Mouse (Mus musculus) midbrain, embryonic 10.5 days (tissue): Measurements from ENCODE around the gene Car5b. TPM values are rescaled to one million over a fixed set of nuclear protein-coding genes. Genes with fewer than 3 reads are reported as not detected.

Source experiments
- DNase-seq: peaks from one replicate; pipeline ENCODE4 v3.0.0-alpha.2; 2017; ENCODE audit warnings: low spot score
- H3K27ac ChIP-seq: fragments of 300-500 bp; sonication (generic); replicated peaks from 2 replicates; pipeline ENCODE4 v1.5.1; 2016; ENCODE audit warnings: mild to moderate bottlenecking
- H3K27me3 ChIP-seq: fragments of 300-500 bp; sonication (generic); 2 replicates; pipeline ENCODE4 v1.6.1; 2016; ENCODE audit warnings: low read depth, mild to moderate bottlenecking; ENCODE audit not compliant: poor library complexity, severe bottlenecking
- H3K36me3 ChIP-seq: fragments of 300-500 bp; sonication (generic); 2 replicates; pipeline ENCODE4 v1.6.1; 2016; ENCODE audit warnings: mild to moderate bottlenecking, moderate library complexity
- H3K4me1 ChIP-seq: fragments of 300-500 bp; sonication (generic); 2 replicates; pipeline ENCODE4 v1.6.1; 2016
- H3K4me3 ChIP-seq: fragments of 300-500 bp; sonication (generic); 2 replicates; pipeline ENCODE4 v1.5.1; 2016; ENCODE audit warnings: mild to moderate bottlenecking, moderate library complexity
- H3K9me3 ChIP-seq: fragments of 300-500 bp; sonication (generic); replicated peaks from 2 replicates; pipeline ENCODE4 v1.6.1; 2016; ENCODE audit warnings: mild to moderate bottlenecking
- WGBS: fragments of 180-500 bp; shearing (Covaris S2); methylation state at CpG from one replicate; pipeline ENCODE4 v1.1.7; 2016; 5-methylcytosine and 5-hydroxymethylcytosine counted together
- polyA plus RNA-seq: library from polyadenylated mRNA; unstranded; fragments of >200 nt; fragmentation: Nextera tagmentation; extraction: Ambion mirVana; gene quantifications from 2 replicates; pipeline ENCODE4 v1.2.1, GENCODE M21; 2016

The Car5b gene
- polyA plus RNA-seq = 0.42 and 0.46 TPM in 2 replicates

DNA sequence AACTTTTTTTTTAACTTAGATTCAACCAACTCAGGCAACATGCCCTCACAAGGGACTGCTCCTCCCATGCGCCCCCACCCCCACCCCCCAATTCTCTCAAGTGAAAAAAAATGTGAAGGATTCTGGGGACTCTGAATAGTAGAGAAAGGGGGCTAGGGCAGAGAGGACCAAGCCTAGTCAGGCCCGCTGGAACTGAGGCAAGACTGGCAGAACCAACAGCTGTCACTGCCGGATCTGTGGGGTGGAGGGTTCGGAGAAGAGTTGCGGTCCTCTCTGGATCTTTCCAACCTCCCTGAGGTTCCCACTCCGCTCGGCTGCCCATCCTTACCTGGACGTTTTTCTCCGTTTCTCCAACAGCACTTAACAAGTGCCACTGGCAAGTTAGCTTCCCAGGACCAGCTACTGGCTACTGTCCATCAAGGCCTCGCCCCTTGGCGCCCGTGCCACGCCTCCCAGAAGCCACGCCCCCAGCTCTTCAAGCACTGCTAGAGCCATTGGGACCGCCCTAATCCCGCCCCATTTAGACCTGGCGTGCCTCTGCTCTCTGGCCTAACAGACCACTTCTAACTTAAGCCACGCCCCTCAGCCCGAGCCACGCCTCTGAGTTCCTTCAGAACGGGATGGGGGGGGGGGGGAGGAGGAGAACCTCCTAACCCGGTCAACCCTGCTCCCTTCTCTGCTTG lies at the start of gene Car5b:
Car5b (minus strand) TSS at position 391 of the 683 bp plus-strand sequence.
- H3K27ac ChIP-seq = no peak within 1 kb of the TSS
- H3K4me3 ChIP-seq = peak within 1 kb of the TSS; percentile 50
- 18% methylated on average over 22 of the region's 22 CpGs for WGBS
- DNase-seq = peak; percentile 83
- H3K4me1 ChIP-seq = no peaks in the 10 kb centered on the region; the same call in 1 of the 2 replicates
- H3K27me3 ChIP-seq = peaks cover 90% of the 10 kb centered on the region
- no peaks in the 10 kb centered on the region for H3K9me3 ChIP-seq
- H3K36me3 ChIP-seq = no peaks in the 10 kb centered on the region

- Histone ChIP-seq H3K36me3 (peaks cover 25% of the 10 kb centered on the region), H3K4me3 (peak within 1 kb of the TSS; percentile 63), H3K9me3 (no peaks in the 10 kb centered on the region), H3K27ac (peak within 1 kb of the TSS; percentile 96), H3K4me1 (peaks cover 7% of the 10 kb centered on the region; the same call in 1 of the 2 replicates), H3K27me3 (peaks cover 79% of the 10 kb centered on the region)
- 22% methylated on average over 54 of the region's 54 CpGs for WGBS
- DNase-seq = peak; percentile 89
These were observed 48.4 kb upstream of the Car5b start, which contains the start of gene Siah1b for GRCm38 (mm10) chrX:164076040-164076775. Siah1b (minus strand) TSS chrX:164076493.

DNA sequence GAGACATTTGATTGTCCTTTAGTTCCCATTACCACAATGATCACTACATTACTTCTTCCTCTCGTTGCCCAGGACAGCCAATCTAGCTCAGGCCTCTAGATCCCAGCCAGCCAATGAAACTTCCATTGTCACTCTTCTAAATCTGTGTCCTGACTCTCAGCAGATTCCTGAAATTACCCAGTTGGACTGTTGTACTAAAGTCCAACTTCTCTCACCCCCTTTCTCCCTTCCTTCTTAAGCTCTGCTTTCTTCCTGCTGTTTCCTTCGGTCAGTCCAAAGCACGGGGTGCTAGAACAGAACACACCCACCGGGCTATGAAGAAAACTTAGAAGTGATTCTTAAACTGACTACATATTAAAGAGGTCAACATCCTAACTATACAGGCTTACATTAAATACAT lies 41.2 kb upstream of the Car5b start:
- no peak overlapping the region for H3K4me3 ChIP-seq
- no peaks in the 10 kb centered on the region for H3K9me3 ChIP-seq
- no peak overlapping the region for H3K27ac ChIP-seq
- peaks cover 28% of the 10 kb centered on the region for H3K36me3 ChIP-seq
- no peak for DNase-seq
- peaks cover 54% of the 10 kb centered on the region for H3K27me3 ChIP-seq
- no peaks in the 10 kb centered on the region for H3K4me1 ChIP-seq
- WGBS = 90% methylated on average over 4 of the region's 4 CpGs

- 19% methylated on average over 2 of the region's 2 CpGs for WGBS
- peaks cover 62% of the 10 kb centered on the region for H3K27me3 ChIP-seq
- H3K36me3 ChIP-seq = peaks cover 6% of the 10 kb centered on the region; the same call in 1 of the 2 replicates
- no peak overlapping the region for H3K4me3 ChIP-seq
- H3K9me3 ChIP-seq = no peaks in the 10 kb centered on the region
- peak; percentile 46 for DNase-seq
- H3K27ac ChIP-seq = no peak overlapping the region
- H3K4me1 ChIP-seq = no peaks in the 10 kb centered on the region
These were observed 38.4 kb upstream of the Car5b start for GRCm38 (mm10) chrX:164066185-164066584.

- H3K4me1 ChIP-seq = no peaks in the 10 kb centered on the region
- no peak overlapping the region for H3K4me3 ChIP-seq
- WGBS = 72% methylated on average over 4 of the region's 4 CpGs
- H3K27ac ChIP-seq = no peak overlapping the region
- no peaks in the 10 kb centered on the region for H3K9me3 ChIP-seq
- no peak for DNase-seq
- H3K36me3 ChIP-seq = no peaks in the 10 kb centered on the region
- H3K27me3 ChIP-seq = peaks cover 93% of the 10 kb centered on the region
These were observed 31.3 kb upstream of the Car5b start for GRCm38 (mm10) chrX:164059070-164059469.

- no peak for DNase-seq
- 94% methylated on average over 3 of the region's 3 CpGs for WGBS
- H3K4me3 ChIP-seq = no peak overlapping the region
- H3K36me3 ChIP-seq = no peaks in the 10 kb centered on the region
- H3K27ac ChIP-seq = no peak overlapping the region
- peaks cover 92% of the 10 kb centered on the region for H3K27me3 ChIP-seq
- H3K4me1 ChIP-seq = no peaks in the 10 kb centered on the region
- H3K9me3 ChIP-seq = no peaks in the 10 kb centered on the region
These were observed 30.7 kb upstream of the Car5b start for GRCm38 (mm10) chrX:164058523-164058922.

GRCm38 (mm10) chrX:164055726-164056125 lies 27.9 kb upstream of the Car5b start:
- Histone ChIP-seq H3K27me3 (peaks cover 67% of the 10 kb centered on the region), H3K27ac (no peak overlapping the region), H3K4me3 (no peak overlapping the region), H3K4me1 (no peaks in the 10 kb centered on the region), H3K9me3 (no peaks in the 10 kb centered on the region), H3K36me3 (no peaks in the 10 kb centered on the region)
- DNase-seq = no peak
- WGBS = 87% methylated on average over 4 of the region's 4 CpGs

- no peak for DNase-seq
- 92% methylated on average over 2 of the region's 2 CpGs for WGBS
- Histone ChIP-seq H3K4me3 (no peak overlapping the region), H3K36me3 (no peaks in the 10 kb centered on the region), H3K27me3 (peaks cover 59% of the 10 kb centered on the region), H3K4me1 (no peaks in the 10 kb centered on the region), H3K27ac (no peak overlapping the region), H3K9me3 (no peaks in the 10 kb centered on the region)
These were observed 18.9 kb upstream of the Car5b start for GRCm38 (mm10) chrX:164046736-164047135.

DNA sequence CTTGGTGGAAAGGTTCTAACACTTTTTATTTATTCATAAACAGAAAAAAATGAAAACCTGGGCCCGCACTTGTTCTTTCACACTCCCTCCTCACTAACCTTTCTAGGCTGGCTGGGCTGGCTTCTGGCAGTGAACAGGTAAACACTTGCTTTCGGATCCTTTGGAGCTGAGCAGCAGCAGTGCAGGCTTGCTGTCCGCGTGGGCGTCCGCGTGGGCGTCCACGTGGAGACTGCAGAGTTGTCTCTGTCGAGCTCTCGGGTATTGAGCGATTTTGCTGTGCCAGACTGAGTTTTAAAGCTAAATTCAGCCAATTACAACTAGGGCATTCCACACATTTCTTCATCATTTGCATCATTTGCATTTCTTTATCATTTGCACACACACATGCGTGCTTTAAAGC lies 14.3 kb upstream of the Car5b start:
- no peak overlapping the region for H3K27ac ChIP-seq
- no peaks in the 10 kb centered on the region for H3K4me1 ChIP-seq
- no peaks in the 10 kb centered on the region for H3K9me3 ChIP-seq
- H3K27me3 ChIP-seq = peaks cover 93% of the 10 kb centered on the region
- no peak overlapping the region for H3K4me3 ChIP-seq
- 74% methylated on average over 13 of the region's 13 CpGs for WGBS
- no peaks in the 10 kb centered on the region for H3K36me3 ChIP-seq
- no peak for DNase-seq

DNA sequence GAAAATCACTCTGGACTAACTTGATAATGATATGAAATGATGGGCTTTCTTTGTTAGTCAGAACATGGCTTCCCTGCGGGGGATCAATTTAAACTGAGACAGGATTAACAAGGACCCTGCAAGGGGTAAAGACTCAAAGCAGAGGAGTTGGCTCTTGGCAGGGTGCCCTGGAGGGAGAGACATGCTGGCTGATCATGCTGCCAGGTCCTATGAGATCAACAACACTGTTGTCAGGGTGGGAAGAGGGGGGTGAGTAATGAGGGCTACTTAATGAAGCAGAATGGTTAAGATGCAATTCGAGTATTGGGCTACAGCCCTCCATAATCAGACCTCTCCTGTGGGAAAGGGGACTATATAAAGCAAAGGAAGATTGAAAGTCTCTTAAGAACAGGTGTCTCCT lies 11.1 kb upstream of the Car5b start:
- Histone ChIP-seq H3K4me3 (no peak overlapping the region), H3K27me3 (peaks cover 94% of the 10 kb centered on the region), H3K36me3 (no peaks in the 10 kb centered on the region), H3K4me1 (no peaks in the 10 kb centered on the region), H3K9me3 (no peaks in the 10 kb centered on the region), H3K27ac (no peak overlapping the region)
- no peak for DNase-seq
- 38% methylated on average over 2 of the region's 2 CpGs for WGBS

DNA sequence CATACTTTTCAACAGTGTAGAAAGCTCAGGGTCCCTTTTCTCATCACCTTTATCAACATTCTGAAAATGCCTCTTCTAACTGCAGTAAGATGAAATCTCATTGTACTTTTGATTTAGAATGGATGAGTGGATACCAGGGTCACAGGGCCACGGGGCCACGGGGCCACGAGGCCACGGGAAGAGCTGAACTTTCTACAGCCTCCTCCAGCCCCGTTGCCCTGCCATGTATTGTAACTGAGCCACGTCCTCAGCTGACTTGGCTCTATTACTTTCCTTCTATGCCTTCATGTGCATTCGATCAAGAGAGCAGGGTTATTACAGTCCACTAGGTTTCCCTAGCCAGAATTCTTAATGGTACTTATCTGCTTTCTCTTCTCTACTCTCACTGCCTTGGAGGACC lies 8.1 kb upstream of the Car5b start:
- H3K36me3 ChIP-seq = no peaks in the 10 kb centered on the region
- WGBS = 81% methylated on average over 7 of the region's 7 CpGs
- DNase-seq = no peak

GRCm38 (mm10) chrX:164035401-164035800 lies 7.6 kb upstream of the Car5b start:
- no peaks in the 10 kb centered on the region for H3K36me3 ChIP-seq
- 86% methylated on average over 2 of the region's 2 CpGs for WGBS
- no peaks in the 10 kb centered on the region for H3K4me1 ChIP-seq
- no peak overlapping the region for H3K4me3 ChIP-seq
- H3K9me3 ChIP-seq = no peaks in the 10 kb centered on the region
- no peak overlapping the region for H3K27ac ChIP-seq
- no peak for DNase-seq
- peaks cover 95% of the 10 kb centered on the region for H3K27me3 ChIP-seq

More for the DNA sequence above, 8.1 kb upstream of the Car5b start:
- Histone ChIP-seq H3K27ac (no peak overlapping the region), H3K4me1 (no peaks in the 10 kb centered on the region), H3K9me3 (no peaks in the 10 kb centered on the region), H3K27me3 (peaks cover 95% of the 10 kb centered on the region), H3K4me3 (no peak overlapping the region)

DNA sequence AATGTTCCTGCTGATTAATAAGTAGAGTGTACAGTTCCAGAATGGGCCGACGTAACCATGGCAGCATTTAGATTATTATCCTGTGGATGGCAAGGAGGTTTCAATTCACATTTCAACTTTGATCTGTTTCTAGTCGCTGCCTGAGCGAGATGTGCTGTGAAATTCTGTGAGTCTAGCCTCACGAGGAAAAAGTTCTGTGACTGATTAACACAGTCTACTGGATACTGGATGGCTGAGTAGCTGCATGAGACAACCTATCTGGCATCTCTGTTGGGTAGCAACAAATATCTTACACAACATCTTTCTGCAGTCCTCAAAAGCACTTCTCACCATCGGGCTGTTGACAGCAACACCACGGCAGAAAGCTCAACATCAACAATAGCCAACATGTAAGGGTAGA lies 4.7 kb upstream of the Car5b start:
- H3K4me1 ChIP-seq = no peaks in the 10 kb centered on the region; the same call in 1 of the 2 replicates
- H3K36me3 ChIP-seq = no peaks in the 10 kb centered on the region
- 92% methylated on average over 7 of the region's 7 CpGs for WGBS
- DNase-seq = no peak
- no peak overlapping the region for H3K27ac ChIP-seq
- no peaks in the 10 kb centered on the region for H3K9me3 ChIP-seq
- H3K4me3 ChIP-seq = no peak overlapping the region
- H3K27me3 ChIP-seq = peaks cover 89% of the 10 kb centered on the region
